Mouse (Mus musculus) intestine, postnatal 0 days (tissue): Measurements from ENCODE around the gene Etv6. TPM values are rescaled to one million over a fixed set of nuclear protein-coding genes. Genes with fewer than 3 reads are reported as not detected.

Experiments used
- ATAC-seq: fragments of 200-750 bp; cut with Nextera tagmentation; 2 replicates; pipeline ENCODE4 v1.8.0; 2017; ENCODE audit warnings: mild to moderate bottlenecking, moderate TSS enrichment, moderate library complexity
- H3K27ac ChIP-seq: fragments of 300-500 bp; sonication (generic); 2 replicates; pipeline ENCODE4 v1.5.1; 2014; ENCODE audit warnings: mild to moderate bottlenecking, low read depth, low read length, moderate library complexity
- H3K27me3 ChIP-seq: fragments of 300-500 bp; sonication (generic); replicated peaks from 2 replicates; pipeline ENCODE4 v1.6.1; 2014; ENCODE audit warnings: low read length, mixed read lengths; ENCODE audit not compliant: control insufficient read depth, insufficient read depth
- H3K36me3 ChIP-seq: fragments of 300-500 bp; sonication (generic); 2 replicates; pipeline ENCODE4 v1.6.1; 2014; ENCODE audit warnings: mild to moderate bottlenecking, moderate library complexity; ENCODE audit not compliant: control insufficient read depth, insufficient read depth
- H3K4me1 ChIP-seq: fragments of 300-500 bp; sonication (generic); replicated peaks from 2 replicates; pipeline ENCODE4 v1.6.1; 2014; ENCODE audit warnings: antibody characterized with exemption, low read length, mixed read lengths; ENCODE audit not compliant: control insufficient read depth, insufficient read depth
- H3K4me2 ChIP-seq: fragments of 300-500 bp; sonication (generic); replicated peaks from 2 replicates; pipeline ENCODE4 v1.6.1; 2014; ENCODE audit warnings: low read depth, mild to moderate bottlenecking, moderate library complexity
- H3K4me3 ChIP-seq: fragments of 300-500 bp; sonication (generic); 2 replicates; pipeline ENCODE4 v1.5.1; 2014; ENCODE audit warnings: low read depth, low read length
- H3K9ac ChIP-seq: fragments of 300-500 bp; sonication (generic); 2 replicates; pipeline ENCODE4 v1.6.1; 2014; ENCODE audit warnings: mild to moderate bottlenecking, low read depth, low read length
- H3K9me3 ChIP-seq: fragments of 300-500 bp; sonication (generic); 2 replicates; pipeline ENCODE4 v1.6.1; 2016; ENCODE audit warnings: mixed run types; ENCODE audit not compliant: control insufficient read depth
- CTCF ChIP-seq: sonication (generic); IDR thresholded peaks from 2 replicates; pipeline ENCODE4 v1.5.1; 2016; ENCODE audit warnings: low read depth, mild to moderate bottlenecking, control low read depth, antibody characterized with exemption, moderate library complexity
- WGBS: fragments of 180-500 bp; shearing (Covaris S2); extraction: QIAGEN DNeasy Blood & Tissue Kit; methylation state at CpG from one replicate; pipeline ENCODE4 v1.1.7; 2014; 5-methylcytosine and 5-hydroxymethylcytosine counted together
- polyA plus RNA-seq: library from polyadenylated mRNA; unstranded; fragments of >200 nt; fragmentation: Nextera tagmentation; extraction: Ambion mirVana; gene quantifications from 2 replicates; pipeline ENCODE4 v1.2.1, GENCODE M21; 2015

Gene Etv6
- polyA plus RNA-seq, 1 experiment from 2014 or later = 7.8 TPM

DNA sequence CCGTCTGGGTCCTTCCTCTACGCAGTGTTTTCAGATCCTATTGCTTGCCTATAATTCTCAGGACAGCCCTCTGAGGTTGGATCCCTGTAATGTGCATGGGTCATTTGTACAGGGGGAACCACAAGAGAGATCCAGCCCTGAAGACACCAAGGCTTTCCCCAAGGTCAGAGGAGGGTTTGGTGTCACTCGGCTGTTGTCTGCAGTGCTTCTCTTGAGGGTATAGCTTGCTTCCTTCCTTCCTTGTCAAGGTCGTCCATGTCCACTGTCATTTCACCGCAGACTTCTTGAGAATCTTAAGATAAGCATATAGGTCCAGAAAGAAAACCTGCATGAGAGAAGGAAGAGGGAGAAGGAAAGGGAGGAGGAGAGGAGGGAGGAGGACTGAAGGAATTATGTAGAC lies 215.3 kb downstream of the Etv6 start:
- Histone ChIP-seq H3K27me3 (no peaks in the 10 kb centered on the region), H3K9ac (no peak overlapping the region), H3K4me1 (no peaks in the 10 kb centered on the region), H3K4me2 (no peak overlapping the region), H3K4me3 (no peak overlapping the region), H3K9me3 (no peaks in the 10 kb centered on the region), H3K27ac (no peak overlapping the region), H3K36me3 (peaks cover 33% of the 10 kb centered on the region)
- WGBS = 79% methylated on average over 5 of the region's 5 CpGs
- TF ChIP-seq CTCF = no peak
- ATAC-seq = no peak

GRCm38 (mm10) chr6:134251364-134251763 lies 215.9 kb downstream of the Etv6 start:
- Histone ChIP-seq H3K27me3 (no peaks in the 10 kb centered on the region), H3K27ac (no peak overlapping the region), H3K9me3 (no peaks in the 10 kb centered on the region), H3K36me3 (peaks cover 36% of the 10 kb centered on the region), H3K4me2 (no peak overlapping the region), H3K4me3 (no peak overlapping the region), H3K9ac (no peak overlapping the region), H3K4me1 (no peaks in the 10 kb centered on the region)
- ATAC-seq = no peak
- TF ChIP-seq CTCF = no peak
- 82% methylated on average over 8 of the region's 8 CpGs for WGBS

DNA sequence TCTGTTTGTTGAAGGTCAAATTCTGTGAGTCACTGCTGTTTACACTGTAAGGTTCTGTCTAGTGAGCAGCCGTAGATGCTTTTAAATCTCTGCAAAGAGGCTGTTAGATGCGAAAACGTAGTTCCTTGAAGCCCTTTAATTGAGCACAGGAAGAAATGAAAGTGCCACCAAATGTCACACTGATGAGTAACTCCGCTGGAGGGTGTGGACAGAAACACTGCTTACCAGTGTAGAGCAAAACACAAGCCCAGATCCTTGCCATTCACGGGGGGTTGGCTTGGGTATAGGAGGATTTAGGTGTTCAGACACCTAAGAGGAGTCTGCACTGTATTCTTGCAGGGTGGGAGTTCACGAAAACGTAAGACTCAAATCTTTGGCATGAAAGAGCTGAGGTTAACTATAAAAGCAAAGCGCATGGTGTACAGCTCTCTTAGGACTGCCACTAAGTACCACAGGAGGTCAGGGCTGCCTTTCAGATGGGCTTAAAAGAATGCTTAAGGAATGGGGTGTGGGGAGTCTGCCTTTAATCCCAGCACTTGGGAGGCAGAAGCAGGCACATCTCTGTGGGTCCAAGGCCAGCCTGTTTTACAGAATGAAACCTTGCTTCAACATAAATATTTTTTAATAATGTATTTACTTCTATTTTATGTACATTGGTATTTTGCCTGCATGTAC lies 216.7 kb downstream of the Etv6 start:
- Histone ChIP-seq H3K27me3 (no peaks in the 10 kb centered on the region), H3K27ac (no peak overlapping the region), H3K9me3 (no peaks in the 10 kb centered on the region), H3K4me2 (no peak overlapping the region), H3K9ac (no peak overlapping the region), H3K4me3 (no peak overlapping the region), H3K36me3 (peaks cover 38% of the 10 kb centered on the region), H3K4me1 (no peaks in the 10 kb centered on the region)
- TF ChIP-seq CTCF = no peak
- WGBS = 82% methylated on average over 8 of the region's 8 CpGs
- ATAC-seq = no peak

DNA sequence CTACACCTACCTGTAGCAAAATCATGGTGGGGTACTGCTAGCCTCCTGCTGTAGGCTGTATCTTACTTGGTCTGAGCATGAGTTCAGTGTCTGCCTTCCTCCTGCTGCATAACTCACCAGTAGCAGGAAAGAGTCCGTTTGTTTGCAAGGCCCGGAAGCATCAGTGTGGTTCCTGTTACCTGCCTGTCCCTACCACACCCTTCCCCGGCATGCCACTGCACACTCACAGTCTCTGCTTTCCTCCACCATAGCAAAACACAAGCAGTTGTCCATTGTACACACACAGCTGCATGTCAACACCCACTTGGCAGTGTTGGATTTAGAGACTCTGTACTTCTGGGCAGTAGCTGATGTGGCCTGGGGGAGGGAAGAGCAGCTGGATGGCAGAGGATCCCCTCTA lies 220.9 kb downstream of the Etv6 start:
- TF ChIP-seq CTCF = no peak
- Histone ChIP-seq H3K27ac (no peak overlapping the region), H3K4me3 (no peak overlapping the region), H3K4me1 (no peaks in the 10 kb centered on the region; the same call in 1 of the 2 replicates), H3K36me3 (peaks cover 9% of the 10 kb centered on the region), H3K9ac (no peak overlapping the region), H3K4me2 (no peak overlapping the region), H3K9me3 (no peaks in the 10 kb centered on the region), H3K27me3 (no peaks in the 10 kb centered on the region)
- 0 out of 2 replicates have a peak, but pooled peaks have one; percentile 25 for ATAC-seq
- 48% methylated on average over 3 of the region's 3 CpGs for WGBS

DNA sequence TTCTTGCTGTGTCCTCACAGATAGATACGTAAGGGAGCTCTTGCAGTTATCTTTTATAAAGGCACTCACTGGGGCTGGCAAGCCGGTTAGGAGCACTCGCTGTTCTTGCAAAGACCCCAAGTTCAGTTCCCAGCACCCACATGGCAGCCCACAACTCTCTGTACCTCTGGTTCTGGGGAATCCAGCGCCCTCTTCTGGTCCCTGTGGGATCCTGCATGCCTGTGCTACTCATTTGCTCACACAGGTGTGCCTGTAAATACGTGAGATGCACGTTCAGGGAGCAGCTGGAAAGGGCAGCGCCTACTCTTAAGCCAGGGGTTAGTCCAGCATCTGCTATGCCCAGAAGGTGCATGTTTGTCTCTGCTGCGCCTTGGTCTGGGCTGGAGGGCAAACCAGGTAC lies 224.4 kb downstream of the Etv6 start:
- no peak for ATAC-seq
- no peak overlapping the region for H3K9ac ChIP-seq
- peak; percentile 38; the same call in 1 of the 2 replicates for TF ChIP-seq CTCF

DNA sequence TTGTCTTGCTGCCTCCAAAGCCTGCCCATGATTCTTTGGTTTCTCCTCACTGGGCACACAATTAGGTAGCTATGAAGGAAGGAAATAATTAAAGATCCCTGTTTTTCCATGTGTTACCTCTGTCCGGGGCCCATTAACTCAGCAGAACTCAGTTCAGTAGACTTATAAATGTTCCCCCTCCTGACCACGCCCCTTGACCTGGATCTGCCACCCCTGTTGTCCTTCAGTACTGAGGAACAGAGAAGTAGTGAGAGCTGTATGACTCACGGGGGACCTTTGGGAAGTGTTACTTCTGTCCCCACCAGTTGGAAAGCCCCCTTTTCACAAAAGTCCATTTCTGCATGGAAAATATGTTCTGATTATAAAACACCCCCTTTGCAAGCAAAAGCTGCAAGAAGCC lies 226.4 kb downstream of the Etv6 start:
- no peak overlapping the region for H3K9ac ChIP-seq
- ATAC-seq = no peak
- H3K4me3 ChIP-seq = no peak overlapping the region
- H3K4me1 ChIP-seq = peaks cover 4% of the 10 kb centered on the region; the same call in 1 of the 2 replicates
- no peak for TF ChIP-seq CTCF
- peaks cover 38% of the 10 kb centered on the region for H3K36me3 ChIP-seq
- no peak overlapping the region for H3K27ac ChIP-seq
- no peak overlapping the region for H3K4me2 ChIP-seq
- H3K9me3 ChIP-seq = no peaks in the 10 kb centered on the region
- 65% methylated on average over 3 of the region's 3 CpGs for WGBS
- H3K27me3 ChIP-seq = no peaks in the 10 kb centered on the region

More for the DNA sequence above, 224.4 kb downstream of the Etv6 start:
- H3K36me3 ChIP-seq = peaks cover 23% of the 10 kb centered on the region
- H3K4me1 ChIP-seq = peaks cover 4% of the 10 kb centered on the region; the same call in 1 of the 2 replicates
- 93% methylated on average over 8 of the region's 8 CpGs for WGBS
- no peaks in the 10 kb centered on the region for H3K9me3 ChIP-seq
- H3K4me3 ChIP-seq = no peak overlapping the region
- no peak overlapping the region for H3K27ac ChIP-seq
- H3K27me3 ChIP-seq = no peaks in the 10 kb centered on the region
- H3K4me2 ChIP-seq = no peak overlapping the region
